Mouse (Mus musculus): ENCODE data around the gene Ripor1.

- TF ChIP-seq POLR2A (IDR thresholded peaks at IDR 0.05; ENCODE audit: insufficient read length, low read depth) (no peak), CEBPB (IDR thresholded peaks at IDR 0.05; ENCODE audit: insufficient read depth, poor library complexity, severe bottlenecking) (no peak), USF1 (IDR thresholded peaks at IDR 0.05; ENCODE audit: low read depth) (no peak), REST (IDR thresholded peaks at IDR 0.05; ENCODE audit: insufficient read depth, insufficient read length) (no peak)
Observed at GRCm38 (mm10) chr8:105574741-105575140, 30.3 kb upstream of the Ripor1 start.
